Mouse (Mus musculus): ENCODE results near the gene Jph3. TPM values are rescaled to one million over a fixed set of nuclear protein-coding genes. Genes with fewer than 3 reads are reported as not detected.

Jph3 gene
- 2.0 and 3.2 TPM in 2 replicates for total RNA-seq (2021)
- long read RNA-seq, partial matches to known transcripts = 0 of 2 reads
- long read RNA-seq, other reads (novel, unspliced or antisense) = 1 of 2 reads

GRCm38 (mm10) chr8:121729323-121729722, at the start of gene Jph3:
Gene Jph3, plus strand, starts transcription at chr8:121729623.
- no peak for DNase-seq

GRCm38 (mm10) chr8:121680896-121681295, 48.5 kb upstream of the Jph3 start:
- DNase-seq = no peak

GRCm38 (mm10) chr8:121681457-121681856, 48.0 kb upstream of the Jph3 start:
- no peak for DNase-seq

DNA sequence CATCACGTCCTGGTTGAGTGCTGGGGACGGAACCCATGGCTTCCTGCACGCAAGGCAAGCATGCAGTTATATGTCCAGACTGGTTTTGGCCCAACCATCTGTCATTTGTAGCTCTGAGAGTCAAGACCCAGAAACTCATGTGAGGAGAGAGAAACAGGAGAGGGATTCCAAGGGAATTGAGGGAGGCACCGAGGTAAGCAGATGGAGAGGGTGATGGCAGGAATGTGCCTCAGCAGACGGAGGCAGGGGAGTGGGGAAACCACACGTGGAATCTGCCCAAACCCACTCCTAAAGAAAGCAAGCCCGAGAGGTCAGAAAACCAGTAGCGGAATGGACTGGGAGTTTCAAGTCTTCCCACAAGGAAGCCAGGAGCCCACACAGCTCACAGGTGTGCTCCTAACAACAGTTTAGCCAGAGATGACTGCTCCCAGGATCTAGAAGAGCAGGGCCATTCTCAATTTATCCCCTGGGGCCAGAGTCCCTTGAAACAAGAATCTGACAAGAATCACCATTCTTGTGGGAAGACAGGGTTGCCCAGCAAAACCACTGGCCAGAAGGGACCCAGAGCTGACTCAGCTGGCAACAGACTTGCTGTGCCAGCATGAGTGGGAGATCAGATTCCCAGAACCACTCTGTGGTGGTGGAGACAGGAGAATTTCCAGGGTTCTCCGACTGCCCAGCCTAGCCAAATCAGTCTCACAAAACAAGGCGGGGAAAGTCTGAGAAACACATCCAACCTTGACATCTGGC, 46.2 kb upstream of the Jph3 start:
- DNase-seq = no peak

- peak; percentile 72 for DNase-seq
Measured at GRCm38 (mm10) chr8:121685419-121685818, 44.0 kb upstream of the Jph3 start.

DNA sequence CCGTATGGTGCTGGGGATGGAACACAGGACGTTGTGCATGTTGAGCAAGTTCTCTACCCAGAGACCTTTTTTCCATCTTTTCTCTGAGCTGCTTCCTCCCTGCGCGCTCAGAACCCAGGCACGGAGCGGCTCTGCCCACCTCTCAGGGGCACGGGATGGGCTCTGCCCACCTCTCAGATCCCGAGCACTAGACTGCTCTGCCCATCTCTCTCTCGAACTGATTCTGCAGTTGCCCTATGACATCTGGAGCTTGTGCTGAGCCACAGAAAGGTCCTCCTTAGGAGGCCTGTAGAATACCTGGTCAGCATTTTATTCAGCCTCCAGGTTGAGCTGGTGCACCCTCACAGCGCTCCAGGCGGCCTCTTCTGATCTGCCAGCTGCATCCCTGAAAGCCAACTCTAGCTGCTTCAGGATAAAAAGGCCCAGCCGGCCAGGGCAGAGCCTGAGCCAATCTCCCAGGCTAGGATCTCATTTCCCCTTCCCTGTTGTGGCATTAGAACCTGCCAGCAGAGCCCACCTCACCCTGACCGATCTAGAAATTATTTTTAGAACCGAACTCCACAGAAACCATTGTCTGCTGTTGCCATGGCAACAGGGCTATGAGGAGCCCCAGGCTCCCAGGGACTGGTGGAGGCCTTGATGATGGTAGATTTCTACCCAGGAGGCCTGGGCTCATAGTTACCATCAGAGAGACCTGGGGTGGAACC, 41.8 kb upstream of the Jph3 start:
- DNase-seq = no peak

- no peak for DNase-seq
Measured at GRCm38 (mm10) chr8:121688496-121688895, 40.9 kb upstream of the Jph3 start.

- DNase-seq = peak; percentile 52
Measured at GRCm38 (mm10) chr8:121694453-121694852, 35.0 kb upstream of the Jph3 start.

DNA sequence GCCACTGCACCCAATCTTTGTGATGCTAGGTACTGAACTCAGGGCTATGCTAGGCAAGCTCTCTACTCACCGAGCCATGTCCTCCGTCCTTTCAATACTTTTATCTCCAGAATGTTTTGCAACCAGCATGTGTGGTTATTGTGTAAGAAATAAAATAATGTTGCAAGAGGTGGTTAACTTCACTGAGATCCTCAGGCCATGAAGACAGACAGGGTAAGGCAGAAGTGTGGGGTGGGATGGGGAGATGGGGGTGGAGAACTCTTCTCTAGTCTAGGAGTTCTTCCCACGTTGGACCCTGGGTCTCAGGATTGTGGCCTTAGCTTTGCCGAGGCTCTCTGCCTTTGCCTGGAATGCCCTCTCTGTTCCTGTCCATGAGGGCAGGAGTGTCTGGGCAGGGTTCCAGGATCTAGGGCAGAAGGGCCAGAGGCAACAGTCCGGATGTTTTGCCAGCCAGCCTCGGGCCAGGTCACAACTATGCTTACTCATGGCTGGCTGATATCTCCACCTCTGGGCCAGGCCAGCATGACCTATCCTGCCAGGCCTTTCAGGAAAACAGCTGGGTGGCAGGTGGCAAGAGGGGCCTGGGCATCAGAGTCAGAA, 33.7 kb upstream of the Jph3 start:
- DNase-seq = peak; percentile 76

- no peak for DNase-seq
Measured at GRCm38 (mm10) chr8:121697735-121698614, 31.4 kb upstream of the Jph3 start.

- no peak for DNase-seq
Measured at GRCm38 (mm10) chr8:121698615-121699101, 30.8 kb upstream of the Jph3 start.

GRCm38 (mm10) chr8:121699936-121700335, 29.5 kb upstream of the Jph3 start:
- no peak for DNase-seq

GRCm38 (mm10) chr8:121705174-121705573, 24.2 kb upstream of the Jph3 start:
- DNase-seq = no peak

GRCm38 (mm10) chr8:121706956-121707355, 22.5 kb upstream of the Jph3 start:
- DNase-seq = no peak

GRCm38 (mm10) chr8:121708406-121708805, 21.0 kb upstream of the Jph3 start:
- no peak for DNase-seq

GRCm38 (mm10) chr8:121717502-121717901, 11.9 kb upstream of the Jph3 start:
- no peak for DNase-seq

DNA sequence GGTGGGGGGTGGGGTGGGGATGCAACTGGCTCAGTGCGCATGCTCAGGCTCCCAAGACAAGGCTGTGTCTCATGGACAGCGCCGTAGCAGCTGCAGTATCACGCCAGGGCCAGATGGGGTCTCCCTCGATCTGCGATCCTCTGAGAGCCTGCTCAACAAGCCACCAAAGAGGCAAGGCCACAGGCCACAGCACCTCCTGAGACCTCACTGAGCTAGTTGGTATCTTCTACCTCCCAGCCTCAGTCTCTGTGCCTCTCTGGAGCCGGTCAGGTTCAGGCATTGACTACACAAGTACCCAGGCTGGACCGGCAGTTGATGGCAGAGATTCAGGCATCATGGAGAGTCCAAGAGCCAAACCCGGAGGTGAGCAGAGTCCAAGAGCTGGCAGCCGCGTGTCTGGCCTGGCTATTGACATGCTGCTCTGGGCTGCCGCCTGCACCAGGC, 11.4 kb upstream of the Jph3 start:
- DNase-seq = peak; percentile 84

- no peak for DNase-seq
Measured at GRCm38 (mm10) chr8:121718925-121719324, 10.5 kb upstream of the Jph3 start.

GRCm38 (mm10) chr8:121721072-121721471, 8.4 kb upstream of the Jph3 start:
- no peak for DNase-seq

DNA sequence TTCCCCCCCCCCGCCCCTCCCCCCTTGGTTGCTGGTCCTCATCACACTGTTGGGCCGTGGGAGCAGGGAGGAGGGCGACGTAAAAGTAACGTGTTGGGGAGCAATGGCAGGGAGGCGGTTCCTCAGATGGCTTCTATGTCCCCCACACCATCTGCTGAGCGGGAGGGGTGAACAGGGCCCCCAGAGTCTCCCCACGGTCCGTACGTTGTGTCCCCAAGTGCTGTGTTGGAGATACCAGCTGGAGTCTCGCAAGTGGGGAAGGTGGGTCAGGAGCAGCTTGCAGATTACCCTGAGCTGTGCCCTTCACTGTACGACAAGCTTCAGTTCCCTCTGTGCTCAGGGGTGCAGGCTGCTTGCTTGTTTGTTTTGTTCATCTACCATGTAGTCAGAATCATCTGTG, 5.6 kb upstream of the Jph3 start:
- DNase-seq = no peak

- no peak for DNase-seq
Measured at GRCm38 (mm10) chr8:121727164-121727563, 2.3 kb upstream of the Jph3 start.

- no peak for DNase-seq
Measured at GRCm38 (mm10) chr8:121729754-121730153, 331 bp downstream of the Jph3 start.
